Mouse (Mus musculus): ENCODE measurements at regions not wholly inside any gene's neighbourhood (a gene's known extent, or its start where the extent isn't known, plus 50 kb on each side); places are given as distances from the start of the nearest gene placed in this dataset.

- Histone ChIP-seq H3K4me1 (ENCODE audit: insufficient read depth, low read length) (no peaks in the 10 kb centered on the region), H3K27me3 (ENCODE audit: insufficient read depth, low read length) (no peaks in the 10 kb centered on the region), H3K36me3 (ENCODE audit: insufficient read depth, low read length) (no peaks in the 10 kb centered on the region), H3K9ac (replicated peaks; ENCODE audit: low read length) (no peak overlapping the region), H3K9me3 (ENCODE audit: low read length) (no peaks in the 10 kb centered on the region), H3K4me3 (ENCODE audit: low read length) (no peak overlapping the region), H3K27ac (no peak overlapping the region), H3K4me2 (ENCODE audit: low read depth, low read length) (no peak overlapping the region)
- 87% methylated on average over 7 of the region's 7 CpGs for WGBS
- ATAC-seq (no peak), DNase-seq (ENCODE audit: low spot score) (no peak)
- no peak for TF ChIP-seq CTCF (IDR thresholded peaks at IDR 0.05; ENCODE audit: low read depth)
Measured at GRCm38 (mm10) chr16:92903486-92903885, 77.5 kb upstream of the Runx1 start.

GRCm38 (mm10) chr16:92899704-92900103 lies 73.8 kb upstream of the Runx1 start:
- 71% methylated on average over 1 of the region's 1 CpGs for WGBS

GRCm38 (mm10) chr16:92891741-92892140 lies 65.8 kb upstream of the Runx1 start:
- DNase-seq (ENCODE audit: low spot score): no peak
- H3K4me3 ChIP-seq (ENCODE audit: low read length): no peak overlapping the region
- 71% methylated on average over 2 of the region's 2 CpGs for WGBS

More at GRCm38 (mm10) chr16:92899704-92900103, 73.8 kb upstream of the Runx1 start:
- ATAC-seq (no peak), DNase-seq (ENCODE audit: low spot score) (no peak)
- H3K36me3 ChIP-seq (ENCODE audit: insufficient read depth, low read length): no peaks in the 10 kb centered on the region
- H3K4me3 ChIP-seq (ENCODE audit: low read length): no peak overlapping the region
- H3K9ac ChIP-seq (replicated peaks; ENCODE audit: low read length): no peak overlapping the region
- H3K9me3 ChIP-seq (ENCODE audit: low read length): no peaks in the 10 kb centered on the region
- H3K4me2 ChIP-seq (ENCODE audit: low read depth, low read length): no peak overlapping the region
- H3K4me1 ChIP-seq (ENCODE audit: insufficient read depth, low read length): no peaks in the 10 kb centered on the region
- no peak overlapping the region for H3K27ac ChIP-seq
- no peaks in the 10 kb centered on the region for H3K27me3 ChIP-seq (ENCODE audit: insufficient read depth, low read length)
- no peak for TF ChIP-seq CTCF (IDR thresholded peaks at IDR 0.05; ENCODE audit: low read depth)

DNA sequence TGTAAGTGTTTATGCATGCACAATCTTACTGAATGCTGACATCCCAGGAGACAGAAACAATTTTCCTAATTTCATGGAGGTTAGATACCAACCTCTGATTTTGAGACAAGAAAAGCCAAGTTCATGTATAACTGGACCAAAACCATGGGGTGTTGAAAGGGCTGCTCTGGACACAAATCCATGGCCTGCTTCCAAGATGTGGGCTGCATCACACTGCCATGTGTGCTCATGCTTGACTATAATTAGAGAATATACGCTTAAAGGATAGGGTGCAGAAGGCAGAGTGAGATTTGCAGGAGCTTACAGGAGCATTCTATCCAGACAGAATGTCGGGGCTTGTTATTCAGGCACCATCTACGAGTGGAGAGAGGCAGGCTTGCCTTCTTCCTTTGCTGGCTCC lies 64.8 kb upstream of the Runx1 start:
- no peak overlapping the region for H3K4me2 ChIP-seq (ENCODE audit: low read depth, low read length)

More at GRCm38 (mm10) chr16:92891741-92892140, 65.8 kb upstream of the Runx1 start:
- Histone ChIP-seq H3K36me3 (ENCODE audit: insufficient read depth, low read length) (no peaks in the 10 kb centered on the region), H3K9me3 (ENCODE audit: low read length) (no peaks in the 10 kb centered on the region), H3K4me1 (ENCODE audit: insufficient read depth, low read length) (no peaks in the 10 kb centered on the region), H3K9ac (replicated peaks; ENCODE audit: low read length) (no peak overlapping the region), H3K27me3 (ENCODE audit: insufficient read depth, low read length) (no peaks in the 10 kb centered on the region), H3K4me2 (ENCODE audit: low read depth, low read length) (no peak overlapping the region), H3K27ac (no peak overlapping the region)
- TF ChIP-seq CTCF (IDR thresholded peaks at IDR 0.05; ENCODE audit: low read depth): no peak
- no peak for ATAC-seq

GRCm38 (mm10) chr16:92889537-92889936 lies 63.6 kb upstream of the Runx1 start:
- Histone ChIP-seq H3K4me1 (ENCODE audit: insufficient read depth, low read length) (no peaks in the 10 kb centered on the region), H3K27me3 (ENCODE audit: insufficient read depth, low read length) (no peaks in the 10 kb centered on the region), H3K9me3 (ENCODE audit: low read length) (no peaks in the 10 kb centered on the region), H3K27ac (no peak overlapping the region), H3K36me3 (ENCODE audit: insufficient read depth, low read length) (no peaks in the 10 kb centered on the region), H3K9ac (replicated peaks; ENCODE audit: low read length) (no peak overlapping the region), H3K4me3 (ENCODE audit: low read length) (no peak overlapping the region), H3K4me2 (ENCODE audit: low read depth, low read length) (no peak overlapping the region)
- TF ChIP-seq CTCF (IDR thresholded peaks at IDR 0.05; ENCODE audit: low read depth): no peak
- DNase-seq (ENCODE audit: low spot score) (no peak), ATAC-seq (no peak)
- WGBS: 88% methylated on average over 10 of the region's 10 CpGs

More for the DNA sequence above, 64.8 kb upstream of the Runx1 start:
- H3K27ac ChIP-seq: no peak overlapping the region
- H3K4me3 ChIP-seq (ENCODE audit: low read length): no peak overlapping the region
- H3K36me3 ChIP-seq (ENCODE audit: insufficient read depth, low read length): no peaks in the 10 kb centered on the region
- ATAC-seq (no peak), DNase-seq (ENCODE audit: low spot score) (peak; percentile 16)
- TF ChIP-seq CTCF (IDR thresholded peaks at IDR 0.05; ENCODE audit: low read depth): no peak
- WGBS: 57% methylated on average over 3 of the region's 3 CpGs
- H3K9ac ChIP-seq (replicated peaks; ENCODE audit: low read length): no peak overlapping the region
- no peaks in the 10 kb centered on the region for H3K4me1 ChIP-seq (ENCODE audit: insufficient read depth, low read length)
- H3K27me3 ChIP-seq (ENCODE audit: insufficient read depth, low read length): no peaks in the 10 kb centered on the region
- H3K9me3 ChIP-seq (ENCODE audit: low read length): no peaks in the 10 kb centered on the region

DNA sequence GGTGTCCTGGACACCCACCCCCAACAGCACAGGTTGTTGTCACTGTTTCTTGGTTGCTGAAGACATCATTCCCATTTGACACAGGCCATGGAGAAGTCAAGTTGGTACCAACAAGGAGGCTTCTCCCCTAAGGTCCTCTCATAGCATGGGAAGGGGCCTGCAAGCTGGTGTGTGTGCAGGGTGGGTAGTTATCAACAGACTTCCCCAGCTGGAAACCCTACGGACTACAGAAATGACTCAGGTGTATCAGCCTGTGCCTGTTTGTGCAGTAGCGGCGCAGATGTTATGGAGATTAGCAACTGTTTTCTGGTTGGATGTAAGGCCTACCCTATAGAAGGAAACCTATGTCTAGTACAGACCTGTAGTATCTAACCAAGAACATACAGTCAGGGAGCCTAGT lies 60.3 kb upstream of the Runx1 start:
- no peaks in the 10 kb centered on the region for H3K36me3 ChIP-seq (ENCODE audit: insufficient read depth, low read length)
- no peaks in the 10 kb centered on the region for H3K9me3 ChIP-seq (ENCODE audit: low read length)
- no peak overlapping the region for H3K4me3 ChIP-seq (ENCODE audit: low read length)
- H3K27ac ChIP-seq: no peak overlapping the region
- H3K9ac ChIP-seq (replicated peaks; ENCODE audit: low read length): no peak overlapping the region
- H3K4me2 ChIP-seq (ENCODE audit: low read depth, low read length): no peak overlapping the region
- TF ChIP-seq CTCF (IDR thresholded peaks at IDR 0.05; ENCODE audit: low read depth): no peak
- WGBS: 96% methylated on average over 3 of the region's 3 CpGs
- no peaks in the 10 kb centered on the region for H3K4me1 ChIP-seq (ENCODE audit: insufficient read depth, low read length)
- H3K27me3 ChIP-seq (ENCODE audit: insufficient read depth, low read length): no peaks in the 10 kb centered on the region
- ATAC-seq (no peak), DNase-seq (ENCODE audit: low spot score) (no peak)

GRCm38 (mm10) chr16:92883821-92884272 lies 57.9 kb upstream of the Runx1 start:
- DNase-seq (ENCODE audit: low spot score) (no peak), ATAC-seq (no peak)
- Histone ChIP-seq H3K4me1 (ENCODE audit: insufficient read depth, low read length) (no peaks in the 10 kb centered on the region), H3K36me3 (ENCODE audit: insufficient read depth, low read length) (no peaks in the 10 kb centered on the region), H3K27ac (no peak overlapping the region), H3K9ac (replicated peaks; ENCODE audit: low read length) (no peak overlapping the region), H3K9me3 (ENCODE audit: low read length) (no peaks in the 10 kb centered on the region), H3K4me3 (ENCODE audit: low read length) (no peak overlapping the region), H3K4me2 (ENCODE audit: low read depth, low read length) (no peak overlapping the region), H3K27me3 (ENCODE audit: insufficient read depth, low read length) (no peaks in the 10 kb centered on the region)
- WGBS: 67% methylated on average over 12 of the region's 12 CpGs
- TF ChIP-seq CTCF (IDR thresholded peaks at IDR 0.05; ENCODE audit: low read depth): no peak
